Mouse (Mus musculus): Measurements from ENCODE around the gene Cdh10. TPM values are rescaled to one million over a fixed set of nuclear protein-coding genes. Genes with fewer than 3 reads are reported as not detected.

Cdh10 gene
- total RNA-seq, 2 experiments from 2014 or later: 0.10 TPM; not detected in 1

- intact Hi-C loops (cut with DNase I): no loop called here
- no peak for DNase-seq
These were observed 108.2 kb downstream of the Cdh10 start for GRCm38 (mm10) chr15:18926964-18927363.

GRCm38 (mm10) chr15:18952266-18952665 lies 133.5 kb downstream of the Cdh10 start:
- DNase-seq: no peak
- intact Hi-C loops (cut with DNase I): no loop called here

GRCm38 (mm10) chr15:18975041-18975440 lies 156.3 kb downstream of the Cdh10 start:
- intact Hi-C loops (cut with DNase I): no loop called here

GRCm38 (mm10) chr15:18984891-18985290 lies 166.1 kb downstream of the Cdh10 start:
- intact Hi-C loops (cut with DNase I): no loop called here
- DNase-seq: no peak

More at GRCm38 (mm10) chr15:18975041-18975440, 156.3 kb downstream of the Cdh10 start:
- no peak for DNase-seq

GRCm38 (mm10) chr15:18987671-18988070 lies 168.9 kb downstream of the Cdh10 start:
- intact Hi-C loops (cut with DNase I): no loop called here

GRCm38 (mm10) chr15:18993512-18993911 lies 174.8 kb downstream of the Cdh10 start:
- intact Hi-C loops (cut with DNase I): no loop called here
- DNase-seq: no peak

More at GRCm38 (mm10) chr15:18987671-18988070, 168.9 kb downstream of the Cdh10 start:
- no peak for DNase-seq

- DNase-seq: no peak
- intact Hi-C loops (cut with DNase I): no loop called here
These were observed 175.5 kb downstream of the Cdh10 start for GRCm38 (mm10) chr15:18994294-18994693.

GRCm38 (mm10) chr15:19010829-19011228 lies 192.1 kb downstream of the Cdh10 start:
- intact Hi-C loops (cut with DNase I): no loop called here
- DNase-seq: no peak

- DNase-seq: no peak
- intact Hi-C loops (cut with DNase I): no loop called here
These were observed 214.2 kb downstream of the Cdh10 start for GRCm38 (mm10) chr15:19032983-19033382.

- no peak for DNase-seq
- intact Hi-C loops (cut with DNase I): no loop called here
These were observed 221.3 kb downstream of the Cdh10 start for GRCm38 (mm10) chr15:19040077-19040476.

Data from heart, postnatal 14 days (tissue).